Mouse (Mus musculus) cerebellum, adult 9-11 months (tissue): ENCODE data around the gene Mafb.

Source experiments
- DNase-seq: peaks from one replicate; pipeline ENCODE4 v3.0.0; 2022

Mafb gene

DNA sequence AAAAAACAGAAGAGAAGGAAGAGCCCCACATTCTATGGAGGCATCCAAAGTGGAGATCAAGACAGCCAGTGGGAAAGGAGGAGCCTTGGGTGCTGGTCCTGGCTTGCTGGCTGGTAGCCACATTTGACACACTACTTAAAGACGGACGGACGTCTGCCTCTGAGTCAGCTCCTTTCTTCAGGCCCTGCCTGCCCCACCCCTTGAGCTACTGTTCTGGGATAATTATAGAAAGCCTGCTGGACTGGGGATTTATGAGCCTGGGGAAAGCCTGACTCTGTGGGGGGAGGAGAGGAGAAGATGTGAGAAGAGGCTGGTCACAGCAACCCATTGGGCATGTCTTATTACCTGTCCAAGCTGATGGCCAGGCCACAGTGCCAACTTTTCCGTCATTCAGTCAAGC, 45.0 kb downstream of the Mafb start:
- DNase-seq = no peak

GRCm38 (mm10) chr2:160318255-160318654, 48.6 kb downstream of the Mafb start:
- no peak for DNase-seq
